Mouse (Mus musculus) hindbrain, embryonic 11.5 days (tissue): ENCODE measurements at regions not wholly inside any gene's neighbourhood (a gene's known extent, or its start where the extent isn't known, plus 50 kb on each side); places are given as distances from the start of the nearest gene placed in this dataset.

ENCODE experiments used
- ATAC-seq: fragments of 200-750 bp; cut with Nextera tagmentation; 2 replicates; pipeline ENCODE4 v1.8.0; 2017; ENCODE audit warnings: mild to moderate bottlenecking, moderate TSS enrichment, moderate library complexity; ENCODE audit not compliant: low FRiP score
- DNase-seq: peaks from one replicate; pipeline ENCODE4 v3.0.0-alpha.2; 2015; ENCODE audit warnings: low spot score
- H3K27ac ChIP-seq: fragments of 300-500 bp; sonication (generic); 2 replicates; pipeline ENCODE4 v1.5.1; 2014; ENCODE audit warnings: mild to moderate bottlenecking, low read depth, low read length
- H3K27me3 ChIP-seq: fragments of 300-500 bp; sonication (generic); 2 replicates; pipeline ENCODE4 v1.6.1; 2014; ENCODE audit warnings: mild to moderate bottlenecking, low read length, moderate library complexity, mixed read lengths; ENCODE audit not compliant: control insufficient read depth, insufficient read depth
- H3K36me3 ChIP-seq: fragments of 300-500 bp; sonication (generic); 2 replicates; pipeline ENCODE4 v1.6.1; 2014; ENCODE audit warnings: mild to moderate bottlenecking, low read length, moderate library complexity, mixed read lengths; ENCODE audit not compliant: control insufficient read depth, insufficient read depth
- H3K4me1 ChIP-seq: fragments of 300-500 bp; sonication (generic); replicated peaks from 2 replicates; pipeline ENCODE4 v1.6.1; 2014; ENCODE audit warnings: low read length, mixed read lengths; ENCODE audit not compliant: control insufficient read depth, insufficient read depth
- H3K4me2 ChIP-seq: fragments of 300-500 bp; sonication (generic); replicated peaks from 2 replicates; pipeline ENCODE4 v1.6.1; 2014; ENCODE audit warnings: mild to moderate bottlenecking, low read depth, low read length
- H3K4me3 ChIP-seq: fragments of 300-500 bp; sonication (generic); 2 replicates; pipeline ENCODE4 v1.5.1; 2014; ENCODE audit warnings: low read depth, low read length
- H3K9ac ChIP-seq: fragments of 300-500 bp; sonication (generic); 2 replicates; pipeline ENCODE4 v1.6.1; 2014; ENCODE audit warnings: low read depth, low read length
- H3K9me3 ChIP-seq: fragments of 300-500 bp; sonication (generic); 2 replicates; pipeline ENCODE4 v1.6.1; 2016; ENCODE audit warnings: low read length; ENCODE audit not compliant: control insufficient read depth
- WGBS: fragments of 180-500 bp; shearing (Covaris S2); extraction: QIAGEN DNeasy Blood & Tissue Kit; methylation state at CpG from one replicate; pipeline ENCODE4 v1.1.7; 2014; 5-methylcytosine and 5-hydroxymethylcytosine counted together

GRCm38 (mm10) chr12:54577235-54577634 lies 79.1 kb downstream of the Sptssa start:
- Histone ChIP-seq H3K27ac (no peak overlapping the region), H3K27me3 (no peaks in the 10 kb centered on the region), H3K9me3 (no peaks in the 10 kb centered on the region), H3K4me3 (no peak overlapping the region), H3K4me1 (no peaks in the 10 kb centered on the region), H3K36me3 (no peaks in the 10 kb centered on the region), H3K4me2 (no peak overlapping the region), H3K9ac (no peak overlapping the region)
- 35% methylated on average over 5 of the region's 5 CpGs for WGBS
- DNase-seq (no peak), ATAC-seq (no peak)

GRCm38 (mm10) chr12:54576821-54577220 lies 79.6 kb downstream of the Sptssa start:
- no peaks in the 10 kb centered on the region for H3K27me3 ChIP-seq
- no peak overlapping the region for H3K4me3 ChIP-seq
- no peaks in the 10 kb centered on the region for H3K9me3 ChIP-seq
- no peak for DNase-seq
- WGBS: 88% methylated on average over 3 of the region's 3 CpGs
- no peak for ATAC-seq
- no peak overlapping the region for H3K4me2 ChIP-seq
- no peak overlapping the region for H3K27ac ChIP-seq
- H3K9ac ChIP-seq: no peak overlapping the region
- H3K36me3 ChIP-seq: no peaks in the 10 kb centered on the region
- no peaks in the 10 kb centered on the region for H3K4me1 ChIP-seq

GRCm38 (mm10) chr12:54572866-54573265 lies 83.5 kb downstream of the Sptssa start:
- H3K4me1 ChIP-seq: no peaks in the 10 kb centered on the region
- no peak overlapping the region for H3K9ac ChIP-seq
- DNase-seq (no peak), ATAC-seq (no peak)
- no peaks in the 10 kb centered on the region for H3K9me3 ChIP-seq
- H3K27ac ChIP-seq: no peak overlapping the region
- no peaks in the 10 kb centered on the region for H3K27me3 ChIP-seq
- H3K4me3 ChIP-seq: no peak overlapping the region
- WGBS: 93% methylated on average over 8 of the region's 8 CpGs
- H3K36me3 ChIP-seq: no peaks in the 10 kb centered on the region
- H3K4me2 ChIP-seq: no peak overlapping the region

GRCm38 (mm10) chr12:54568078-54568931 lies 88.1 kb downstream of the Sptssa start:
- H3K9me3 ChIP-seq: no peaks in the 10 kb centered on the region
- WGBS: 84% methylated on average over 6 of the region's 6 CpGs
- H3K4me1 ChIP-seq: no peaks in the 10 kb centered on the region
- no peak for ATAC-seq
- no peak for DNase-seq
- H3K4me3 ChIP-seq: no peak overlapping the region
- H3K27me3 ChIP-seq: no peaks in the 10 kb centered on the region
- no peak overlapping the region for H3K4me2 ChIP-seq
- no peaks in the 10 kb centered on the region for H3K36me3 ChIP-seq
- no peak overlapping the region for H3K9ac ChIP-seq
- H3K27ac ChIP-seq: no peak overlapping the region

GRCm38 (mm10) chr12:54567426-54567790 lies 89.0 kb downstream of the Sptssa start:
- H3K4me3 ChIP-seq: no peak overlapping the region
- 86% methylated on average over 3 of the region's 3 CpGs for WGBS

GRCm38 (mm10) chr12:54566532-54567425 lies 89.6 kb downstream of the Sptssa start:
- no peak overlapping the region for H3K9ac ChIP-seq
- no peaks in the 10 kb centered on the region for H3K4me1 ChIP-seq
- no peak overlapping the region for H3K27ac ChIP-seq
- DNase-seq: no peak
- no peaks in the 10 kb centered on the region for H3K27me3 ChIP-seq
- no peaks in the 10 kb centered on the region for H3K36me3 ChIP-seq
- H3K9me3 ChIP-seq: no peaks in the 10 kb centered on the region
- H3K4me3 ChIP-seq: no peak overlapping the region
- ATAC-seq: no peak
- no peak overlapping the region for H3K4me2 ChIP-seq
- WGBS: 93% methylated on average over 23 of the region's 23 CpGs

More at GRCm38 (mm10) chr12:54567426-54567790, 89.0 kb downstream of the Sptssa start:
- DNase-seq: no peak
- Histone ChIP-seq H3K9me3 (no peaks in the 10 kb centered on the region), H3K27ac (no peak overlapping the region), H3K4me2 (no peak overlapping the region), H3K9ac (no peak overlapping the region), H3K36me3 (no peaks in the 10 kb centered on the region), H3K4me1 (no peaks in the 10 kb centered on the region), H3K27me3 (no peaks in the 10 kb centered on the region)
- ATAC-seq: no peak

GRCm38 (mm10) chr12:54561981-54562380 lies 94.4 kb downstream of the Sptssa start:
- no peaks in the 10 kb centered on the region for H3K27me3 ChIP-seq

GRCm38 (mm10) chr12:54558106-54558505 lies 98.3 kb downstream of the Sptssa start:
- DNase-seq (peak; percentile 58), ATAC-seq (0 out of 2 replicates have a peak, but pooled peaks have one; percentile 22)
- no peak overlapping the region for H3K9ac ChIP-seq
- no peaks in the 10 kb centered on the region for H3K9me3 ChIP-seq
- H3K4me3 ChIP-seq: no peak overlapping the region
- H3K36me3 ChIP-seq: no peaks in the 10 kb centered on the region
- H3K4me2 ChIP-seq: no peak overlapping the region
- H3K4me1 ChIP-seq: no peaks in the 10 kb centered on the region
- no peak overlapping the region for H3K27ac ChIP-seq
- WGBS: 56% methylated on average over 2 of the region's 2 CpGs
- no peaks in the 10 kb centered on the region for H3K27me3 ChIP-seq

More at GRCm38 (mm10) chr12:54561981-54562380, 94.4 kb downstream of the Sptssa start:
- DNase-seq (no peak), ATAC-seq (no peak)
- Histone ChIP-seq H3K4me1 (no peaks in the 10 kb centered on the region), H3K27ac (no peak overlapping the region), H3K4me2 (no peak overlapping the region), H3K9me3 (no peaks in the 10 kb centered on the region), H3K4me3 (no peak overlapping the region), H3K36me3 (no peaks in the 10 kb centered on the region), H3K9ac (no peak overlapping the region)
- WGBS: 91% methylated on average over 4 of the region's 4 CpGs
